Mouse (Mus musculus): Measurements from ENCODE around the gene Cnn1.

Cnn1 gene

DNA sequence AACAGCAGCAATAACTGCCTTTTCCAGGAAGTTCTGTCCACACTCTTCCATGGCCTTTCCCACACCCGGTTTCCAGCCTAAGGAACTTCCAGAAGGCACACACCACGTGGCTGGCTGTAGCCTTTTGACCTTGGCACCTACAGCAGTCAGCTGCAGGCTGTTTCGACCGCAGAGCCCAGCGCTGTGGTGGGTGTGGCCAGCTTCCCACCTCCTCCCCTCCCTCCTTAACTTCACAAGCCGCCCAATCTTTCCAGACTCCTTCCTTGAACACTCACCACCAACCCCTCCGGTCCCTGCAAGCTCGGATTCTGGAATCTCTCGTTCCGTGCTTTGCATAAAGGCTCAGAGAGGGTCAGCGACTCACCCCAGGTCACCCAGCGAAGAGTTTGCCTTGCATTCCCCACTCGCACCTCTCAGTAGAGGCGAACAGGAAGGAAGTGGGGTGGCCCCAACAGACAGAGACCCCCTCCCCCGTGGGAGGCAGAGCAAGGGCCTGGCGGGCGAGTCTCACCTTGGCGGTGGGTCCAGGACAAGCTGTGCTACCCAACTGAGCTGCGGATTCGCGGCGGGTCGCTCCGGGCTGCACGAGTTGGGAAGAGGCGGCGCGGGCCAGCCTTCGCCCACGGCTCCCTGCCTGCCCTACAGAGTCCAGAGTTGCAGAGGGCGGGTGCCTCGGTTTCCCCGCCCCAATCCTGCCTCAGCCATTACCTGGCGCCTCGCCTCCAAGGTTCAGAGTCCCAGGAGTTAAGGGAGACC lies 32.4 kb downstream of the Cnn1 start:
- WGBS = 10% methylated on average over 35 of the region's 35 CpGs

DNA sequence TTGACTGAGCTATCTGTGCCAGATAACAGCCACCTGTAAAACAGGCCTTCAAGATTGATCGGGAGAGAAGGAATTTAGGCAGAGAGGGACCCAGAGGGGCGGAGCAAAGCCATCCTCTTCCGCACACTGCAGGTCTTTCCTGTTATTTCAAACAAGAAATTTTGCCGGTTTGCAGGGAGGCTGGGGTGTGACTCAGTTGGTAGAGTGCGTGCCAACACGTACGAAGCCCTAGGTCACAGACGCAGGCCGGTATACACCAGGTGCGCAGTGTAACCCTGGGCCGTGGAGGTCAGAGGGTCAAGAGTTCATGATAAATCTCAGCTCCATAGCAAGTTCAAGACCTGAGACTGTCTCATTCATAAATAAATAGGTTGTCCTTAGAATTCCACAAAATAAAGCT lies 33.2 kb downstream of the Cnn1 start:
- 70% methylated on average over 11 of the region's 11 CpGs for WGBS

DNA sequence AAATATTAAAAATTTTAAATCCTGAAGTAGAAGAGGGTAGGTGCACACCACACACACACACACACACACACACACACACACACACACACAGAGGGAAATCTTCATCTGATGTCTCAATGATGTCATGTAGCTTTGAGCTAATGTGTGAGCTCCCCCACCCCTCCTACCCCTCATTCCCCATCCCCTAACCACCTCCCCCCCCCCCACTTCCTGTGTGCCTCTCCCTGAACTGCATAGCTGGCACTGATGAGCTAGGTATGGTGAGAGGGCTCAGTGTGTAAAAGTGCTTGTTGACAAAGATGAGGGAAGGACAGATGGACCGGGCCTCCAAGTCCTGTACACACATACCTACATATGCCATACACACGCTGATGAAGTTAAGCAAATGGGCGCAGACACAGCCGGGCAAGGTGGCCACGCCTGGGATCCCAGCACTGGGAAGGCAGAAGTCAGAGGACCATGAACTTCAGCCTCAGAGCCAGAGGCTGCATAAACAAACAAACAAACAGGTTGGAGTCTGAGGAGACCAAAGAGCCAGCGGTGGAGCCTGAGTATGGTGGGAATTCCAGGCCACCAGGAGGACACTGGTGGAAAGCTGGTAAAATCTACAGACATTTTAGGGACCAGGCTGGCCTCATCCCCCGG lies 35.4 kb downstream of the Cnn1 start:
- 94% methylated on average over 7 of the region's 7 CpGs for whole genome bisulfite sequencing

DNA sequence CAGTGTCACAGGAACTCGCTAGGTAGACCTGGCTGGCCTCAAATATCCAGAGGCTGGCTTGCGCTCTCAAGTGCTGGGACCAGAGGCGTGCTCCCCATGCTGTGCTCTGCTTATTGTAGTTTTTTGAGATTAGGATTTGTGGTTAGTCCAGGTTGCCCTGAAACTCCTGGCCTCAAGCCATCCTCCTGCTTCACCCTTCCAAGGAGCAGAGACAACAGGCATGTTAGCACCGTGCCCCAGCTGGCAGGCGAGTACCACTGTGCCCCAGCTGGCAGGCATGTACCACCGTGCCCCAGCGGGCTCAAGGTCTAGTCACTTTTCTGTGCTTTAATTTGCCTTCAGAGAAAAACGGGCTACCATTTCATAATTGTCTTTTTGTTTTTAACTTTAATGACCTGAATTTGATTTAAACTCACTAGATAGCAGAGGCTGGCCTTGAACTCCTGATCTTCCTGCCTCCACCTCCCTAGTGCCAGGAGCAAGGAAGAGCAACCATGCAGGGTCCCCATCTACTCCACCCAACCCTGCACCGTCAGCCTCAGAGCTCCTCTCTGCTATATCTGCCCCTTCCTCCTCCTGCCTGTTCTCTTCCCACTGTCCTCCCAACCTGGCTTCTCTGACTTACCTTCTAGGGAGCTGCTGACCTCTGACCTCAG lies 36.1 kb downstream of the Cnn1 start:
- WGBS = 85% methylated on average over 9 of the region's 9 CpGs

DNA sequence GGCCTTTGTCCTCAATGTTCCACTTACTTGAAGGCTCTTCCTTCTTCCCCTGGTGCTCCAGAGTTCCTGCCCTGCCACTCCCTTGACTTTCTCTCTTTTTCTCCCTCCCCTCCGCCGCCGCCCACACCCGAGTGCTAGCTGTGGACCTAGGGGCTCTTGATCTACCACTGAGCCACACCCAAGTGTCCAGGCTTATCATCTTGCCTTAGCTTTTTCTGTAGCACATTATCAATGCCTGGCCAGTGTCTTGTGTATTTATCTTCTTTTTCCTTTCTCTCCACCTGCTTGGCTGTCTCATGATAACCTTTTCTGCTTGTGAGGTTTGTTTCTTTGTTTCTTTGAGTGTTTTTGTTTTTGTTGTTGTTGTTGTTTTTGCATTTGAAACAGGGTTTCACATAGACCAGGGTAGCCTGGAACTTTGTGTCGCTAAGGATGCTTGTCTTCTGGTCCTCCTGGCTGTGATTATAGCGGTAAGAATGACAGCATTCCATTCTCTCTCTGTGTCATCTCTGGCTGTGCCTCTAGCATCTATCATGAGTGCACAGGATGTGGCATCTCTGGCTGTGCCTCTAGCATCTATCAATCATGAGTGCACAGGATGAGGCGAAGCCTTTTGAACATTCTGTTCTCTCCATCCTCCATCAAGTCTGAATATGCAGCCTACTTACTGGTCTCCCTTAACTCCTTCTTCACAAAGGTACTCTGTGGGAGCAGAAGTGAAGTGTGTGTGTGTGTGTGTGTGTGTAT lies 36.8 kb downstream of the Cnn1 start, which contains the start of gene Acp5:
TSS of gene Acp5 (minus strand) at position 68 of the 747 bp plus-strand sequence.
- WGBS = 88% methylated on average over 7 of the region's 7 CpGs

DNA sequence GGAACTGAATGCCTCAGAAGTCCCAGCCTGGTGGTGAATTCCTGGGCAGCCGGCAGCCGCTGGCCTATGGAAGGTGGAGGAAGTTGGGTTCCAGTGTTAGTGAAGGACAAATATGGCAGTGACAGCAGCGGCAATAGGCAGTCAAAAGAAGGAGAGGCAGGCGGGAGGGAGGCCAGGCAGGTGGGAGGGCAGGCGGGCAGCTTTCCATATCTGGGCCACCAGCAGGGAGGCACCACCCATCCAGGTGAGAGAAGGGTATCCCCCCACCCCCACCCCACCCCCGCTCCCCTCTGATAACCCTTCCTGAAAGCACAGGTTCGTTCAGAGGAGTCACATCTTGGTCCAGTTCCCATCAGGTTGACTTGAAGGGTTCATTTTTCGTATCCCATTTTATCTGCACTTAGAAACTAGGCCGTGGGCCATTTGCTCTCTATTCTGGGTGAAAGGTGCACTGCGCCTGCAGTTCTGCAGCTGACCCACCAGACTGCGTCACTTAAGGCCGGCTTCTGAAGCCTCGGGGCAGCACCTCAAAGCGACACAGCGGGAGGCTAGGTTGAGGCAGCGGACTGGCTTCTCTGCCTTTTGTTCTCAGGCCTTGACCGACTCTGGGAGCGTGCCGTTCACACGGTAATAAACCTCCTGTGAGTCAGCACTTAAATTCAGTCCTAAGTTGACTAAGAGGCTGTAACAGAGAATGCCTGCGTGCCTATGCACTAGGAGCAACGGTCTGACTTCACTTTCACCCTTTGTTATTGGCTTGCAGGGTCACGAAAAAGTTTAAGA lies 37.9 kb downstream of the Cnn1 start:
- 58% methylated on average over 23 of the region's 23 CpGs for whole genome bisulfite sequencing

DNA sequence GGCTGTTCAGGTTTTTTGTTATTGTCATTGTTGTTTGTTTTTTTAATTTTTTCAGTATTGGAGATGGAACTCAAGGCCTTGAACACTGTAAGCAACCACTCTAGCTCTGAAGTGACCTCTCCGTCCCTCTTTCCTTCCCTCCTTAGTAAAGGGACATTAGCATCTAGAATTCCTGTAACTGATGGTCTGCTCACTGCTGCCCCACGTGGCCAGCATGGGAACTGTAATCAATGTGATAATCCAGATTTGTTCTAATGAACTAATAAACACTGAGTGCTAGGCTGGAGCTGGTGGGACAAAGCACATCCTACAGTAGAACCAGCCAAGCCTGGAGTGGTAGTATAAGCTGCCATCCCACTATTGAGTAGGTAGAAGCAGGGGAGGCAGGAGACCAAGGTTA lies 39.5 kb downstream of the Cnn1 start:
- 20% methylated on average over 2 of the region's 2 CpGs for WGBS

DNA sequence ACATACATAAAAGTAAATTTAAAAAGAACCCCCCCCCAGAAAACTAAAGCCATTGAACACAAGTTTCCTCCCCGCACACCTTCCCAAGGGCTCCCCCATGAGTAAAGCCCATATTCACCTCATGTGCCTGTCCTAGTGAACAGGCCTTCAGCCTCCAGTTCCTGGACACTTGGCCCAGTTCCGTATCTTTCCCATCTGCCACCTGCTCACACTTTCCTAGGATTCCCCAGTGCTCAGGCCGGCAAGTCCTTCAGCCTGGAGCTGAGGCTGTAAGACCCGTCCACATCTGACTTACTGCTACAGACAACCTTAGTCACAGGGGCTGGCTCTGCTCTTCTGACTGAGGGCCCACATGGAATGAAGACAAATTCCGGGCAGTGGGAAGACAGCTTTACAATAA lies 40.7 kb downstream of the Cnn1 start:
- 85% methylated on average over 5 of the region's 5 CpGs for WGBS

DNA sequence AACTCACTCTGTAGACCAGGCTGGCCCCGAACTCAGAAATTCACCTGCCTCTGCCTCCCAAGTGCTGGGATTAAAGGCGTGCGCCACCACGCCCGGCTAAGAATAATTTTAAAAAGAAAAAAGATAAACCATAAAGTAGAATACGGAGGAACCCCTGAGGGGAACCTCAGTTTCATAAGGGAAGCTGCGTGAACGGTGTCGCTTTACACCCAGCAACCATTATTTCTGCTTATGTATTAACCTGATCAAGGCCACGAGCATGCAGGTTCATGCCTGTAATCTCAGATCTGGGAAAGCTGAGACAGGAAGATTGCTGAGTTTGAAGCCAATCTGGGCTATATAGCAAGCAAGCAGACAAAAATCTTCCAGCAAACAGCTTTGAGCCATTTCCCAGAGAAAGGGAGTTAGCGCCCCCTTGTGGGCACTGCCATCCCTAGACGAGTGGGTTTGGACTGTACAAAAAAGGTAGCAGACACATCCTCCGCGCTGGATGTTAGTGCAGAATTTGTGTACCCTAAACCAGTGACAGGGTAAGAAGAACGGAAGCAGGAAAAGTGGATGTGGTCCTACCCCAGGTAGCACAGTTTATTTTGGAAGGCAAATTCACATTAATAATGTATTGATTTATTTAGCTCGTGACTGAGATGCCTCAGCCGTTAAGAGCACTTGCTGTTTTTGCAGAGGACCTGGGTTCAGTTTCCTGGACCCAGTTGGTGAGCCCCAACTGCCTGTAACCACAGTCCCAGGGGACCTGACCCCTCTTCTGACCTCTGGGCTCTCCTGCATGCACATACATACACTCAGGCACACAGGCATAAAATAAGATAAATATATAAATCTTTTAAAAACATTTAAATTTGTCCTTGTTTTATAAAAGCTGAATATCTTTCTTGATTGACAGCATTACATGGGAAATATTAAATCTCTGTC lies 44.4 kb downstream of the Cnn1 start:
- 47% methylated on average over 17 of the region's 17 CpGs for WGBS

DNA sequence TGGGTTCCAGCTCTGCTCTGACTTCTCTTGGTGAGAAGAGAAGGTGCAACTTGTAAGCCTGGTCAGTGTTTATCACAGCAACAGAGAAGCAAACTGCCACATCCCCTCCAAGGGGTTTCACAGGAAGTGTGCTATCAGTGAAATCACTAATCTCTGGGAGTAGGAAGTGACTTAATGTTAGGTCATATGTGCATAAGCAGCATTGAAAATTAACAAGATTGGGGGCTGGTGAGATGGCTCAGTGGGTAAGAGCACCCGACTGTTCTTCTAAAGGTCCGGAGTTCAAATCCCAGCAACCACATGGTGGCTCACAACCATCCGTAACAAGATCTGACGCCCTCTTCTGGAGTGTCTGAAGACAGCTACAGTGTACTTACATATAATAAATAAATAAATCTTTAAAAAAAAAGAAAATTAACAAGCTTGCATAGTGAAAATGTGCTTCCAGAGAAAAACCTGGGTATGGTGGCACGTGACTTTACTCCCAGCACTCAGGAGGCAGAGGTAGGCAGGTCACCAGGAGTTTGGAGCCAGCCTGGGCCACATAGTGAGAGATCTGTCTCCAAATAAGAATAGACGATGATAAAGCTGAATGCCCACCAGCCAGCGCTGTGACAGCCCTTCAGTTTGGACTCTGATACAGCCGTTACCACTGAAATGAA lies 45.4 kb downstream of the Cnn1 start:
- 90% methylated on average over 8 of the region's 8 CpGs for WGBS

DNA sequence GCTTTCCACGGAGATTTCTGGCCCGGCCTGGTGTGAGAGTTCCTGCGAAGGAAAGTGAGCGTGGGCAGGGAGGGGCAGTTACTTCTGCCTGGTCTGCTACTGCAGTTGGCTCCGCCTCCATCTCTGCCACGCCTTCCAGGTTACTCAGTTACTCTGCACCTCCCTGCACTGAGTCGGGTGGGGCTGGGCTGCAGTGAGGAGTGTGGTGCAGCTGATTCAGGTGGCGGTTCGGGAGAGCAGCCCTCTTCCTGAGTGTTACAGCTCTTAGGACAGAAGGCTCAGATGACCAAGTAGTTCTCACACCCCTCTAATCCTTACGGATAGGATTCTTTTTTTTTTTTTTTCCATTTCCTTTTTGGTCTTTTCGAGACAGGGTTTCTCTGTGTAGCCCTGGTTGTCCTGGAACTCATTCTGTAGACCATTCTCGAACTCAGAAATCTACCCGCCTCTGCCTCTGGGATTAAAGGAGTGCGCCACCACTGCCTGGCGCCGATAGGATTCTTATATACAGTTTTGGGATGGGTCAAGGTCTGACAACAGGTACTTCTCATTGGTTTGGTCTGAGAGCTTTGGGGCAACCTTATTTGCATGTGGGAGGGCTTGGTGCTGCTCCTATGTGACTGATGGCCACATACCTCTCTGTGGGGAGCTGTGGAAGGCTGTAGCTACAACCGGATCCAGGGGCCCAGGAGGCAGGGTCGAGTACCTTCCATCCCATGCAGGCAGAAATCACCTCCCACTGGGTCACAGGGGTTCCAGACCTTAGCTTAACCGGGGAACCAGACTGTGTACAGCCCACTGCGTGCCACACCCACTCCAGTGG lies 50.6 kb downstream of the Cnn1 start:
- WGBS = 77% methylated on average over 20 of the region's 20 CpGs

DNA sequence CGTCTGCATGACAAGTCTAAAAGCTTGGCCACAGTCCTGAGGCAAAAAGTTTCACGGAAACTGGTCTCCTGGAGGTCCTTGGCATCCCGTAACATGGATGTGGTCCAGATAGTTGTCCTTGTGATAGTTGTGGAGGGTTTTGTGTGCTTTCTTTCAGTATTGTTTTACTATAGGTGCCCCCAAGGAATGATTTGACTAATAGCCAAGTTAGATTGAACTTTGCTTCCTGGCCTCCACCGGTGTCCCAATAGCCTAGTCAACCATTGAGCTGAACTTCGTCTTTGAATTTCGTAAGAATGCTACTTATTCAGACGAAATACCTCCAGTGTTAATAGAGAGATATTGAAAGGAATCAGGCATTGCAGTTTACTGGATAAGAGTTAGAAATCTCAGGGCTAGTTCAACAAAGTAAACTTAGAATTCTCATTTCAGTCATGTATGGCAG lies 51.3 kb downstream of the Cnn1 start:
- 85% methylated on average over 7 of the region's 7 CpGs for WGBS

DNA sequence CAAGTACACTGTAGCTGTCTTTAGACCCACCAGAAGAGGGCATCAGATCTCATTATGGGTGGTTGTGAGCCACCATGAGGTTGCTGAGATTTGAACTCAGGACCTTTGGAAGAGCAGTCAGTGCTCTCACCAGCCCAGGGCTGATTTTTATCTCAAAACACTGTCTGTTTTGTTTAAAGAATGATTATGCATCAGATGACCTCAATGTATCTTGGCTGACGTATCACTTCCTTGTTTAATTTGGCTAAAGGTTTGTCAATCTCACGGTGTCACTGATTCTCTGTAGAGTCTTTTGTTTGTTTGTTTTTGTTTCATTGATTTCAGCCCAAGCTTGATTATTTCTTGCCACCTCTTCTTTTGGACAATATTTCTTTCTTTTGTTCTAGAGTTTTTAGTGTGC lies 51.9 kb downstream of the Cnn1 start:
- 49% methylated on average over 2 of the region's 2 CpGs for WGBS

DNA sequence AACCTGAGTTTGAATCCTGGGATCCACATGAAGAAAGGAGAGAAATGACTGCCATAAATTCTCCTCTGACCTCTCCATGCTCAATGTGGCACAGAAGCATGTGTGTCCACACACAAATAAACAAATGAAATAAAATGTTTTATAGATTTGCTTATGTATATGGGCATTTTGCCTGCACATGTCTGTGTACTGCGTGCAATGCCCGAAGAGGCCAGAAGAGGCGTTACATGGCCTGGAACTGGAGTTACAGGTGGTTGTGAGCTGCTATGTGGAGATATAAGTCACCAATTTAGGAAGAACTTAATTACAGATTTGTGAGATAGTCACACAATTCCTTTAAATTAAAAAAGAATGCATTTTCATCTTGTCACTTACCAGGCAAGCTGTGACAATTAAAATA lies 54.8 kb downstream of the Cnn1 start:
- WGBS = 91% methylated on average over 3 of the region's 3 CpGs

DNA sequence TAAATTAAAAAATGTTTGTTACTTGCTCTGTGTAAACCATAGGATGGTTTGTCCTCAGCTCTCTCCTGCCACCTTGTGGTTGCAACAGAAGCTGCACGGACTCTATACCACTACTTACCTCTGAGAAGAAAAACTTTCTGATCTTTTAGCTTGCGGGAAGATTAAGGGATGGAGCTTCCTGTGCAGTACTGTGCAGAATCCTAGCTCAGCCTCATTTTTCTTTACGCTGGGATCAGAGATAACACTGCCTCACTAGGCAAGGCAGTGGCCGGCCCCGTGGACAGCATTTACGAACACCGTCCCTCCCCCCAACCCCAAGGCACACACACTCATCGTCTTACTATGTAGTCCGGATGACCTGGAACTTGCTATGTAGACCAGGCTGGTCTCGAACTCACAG lies 56.6 kb downstream of the Cnn1 start:
- WGBS = 21% methylated on average over 10 of the region's 10 CpGs

DNA sequence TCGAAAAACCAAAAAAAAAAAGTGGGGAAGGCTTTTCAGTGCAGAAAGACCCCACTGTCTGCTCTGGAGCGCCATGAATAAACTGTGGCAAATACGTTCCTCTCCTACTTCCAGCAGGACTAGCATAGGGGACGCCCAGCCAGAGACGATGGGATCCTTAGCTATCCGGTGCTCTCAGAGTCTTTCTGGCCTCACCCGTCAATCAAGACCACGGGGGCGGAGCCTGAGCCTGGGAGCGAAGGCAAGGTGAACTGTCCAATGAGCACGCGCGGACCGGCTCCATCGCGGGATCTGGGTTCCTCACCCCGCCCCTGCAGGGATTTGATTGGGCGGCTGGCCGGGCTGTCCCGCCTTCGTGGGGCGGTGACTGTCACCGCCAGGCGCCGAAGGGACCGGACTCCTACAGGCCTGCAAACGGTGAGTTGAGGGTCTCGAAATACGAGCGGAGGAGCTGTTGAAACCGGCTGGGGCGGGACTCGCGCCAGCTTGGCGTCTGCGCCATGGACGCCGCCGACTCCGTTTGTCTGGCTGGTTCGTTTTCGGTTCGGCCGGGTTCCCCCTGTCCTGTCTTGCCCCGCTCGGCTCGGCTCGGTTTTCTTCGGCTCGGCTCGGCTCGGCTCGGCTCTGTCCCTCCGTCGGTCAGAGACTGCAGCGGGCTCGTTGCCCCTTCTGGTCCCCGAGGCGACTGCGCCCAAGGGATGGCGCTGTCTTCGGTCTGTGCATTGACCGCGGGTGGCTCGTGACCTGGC lies 57.7 kb downstream of the Cnn1 start, which contains the start of gene Pigyl:
TSS of gene Pigyl (plus strand) at position 350 of the 749 bp plus-strand sequence.
- under 1% methylated on average over 65 of the region's 65 CpGs for WGBS

DNA sequence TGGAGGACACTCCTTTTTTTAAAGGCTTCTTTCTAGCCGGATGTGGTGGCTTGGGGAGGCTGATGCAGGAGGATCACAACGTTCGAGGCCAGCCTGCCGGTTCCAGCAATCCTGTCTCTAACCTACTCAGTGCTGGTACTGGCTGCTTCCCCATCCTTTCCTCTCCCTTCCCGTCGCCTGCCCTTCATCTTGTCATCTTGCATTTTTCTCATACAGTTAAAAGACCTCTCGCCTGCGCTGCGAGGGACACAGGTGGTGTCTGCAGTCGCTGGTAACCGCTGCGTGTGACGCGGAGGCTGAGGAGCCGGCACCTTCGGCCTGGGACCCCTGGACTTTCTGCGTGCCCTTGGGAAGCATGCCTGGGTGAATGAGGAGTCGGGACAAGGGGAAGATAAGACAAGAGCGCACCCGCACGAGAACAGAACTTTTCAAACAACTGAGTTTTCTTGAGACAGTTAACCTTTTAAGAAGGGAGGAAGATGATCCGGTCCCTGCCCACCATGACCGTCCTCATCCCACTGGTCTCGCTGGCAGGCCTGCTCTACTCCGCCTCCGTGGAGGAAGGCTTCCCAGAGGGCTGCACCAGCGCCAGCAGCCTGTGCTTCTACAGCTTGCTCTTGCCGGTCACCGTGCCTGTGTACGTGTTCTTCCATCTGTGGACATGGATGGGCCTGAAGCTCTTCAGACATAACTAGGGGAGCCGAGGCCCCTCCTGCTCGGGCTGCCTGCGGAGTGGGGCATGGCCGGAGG lies 58.7 kb downstream of the Cnn1 start:
- 67% methylated on average over 34 of the region's 34 CpGs for WGBS
